Mouse (Mus musculus) frontal cortex, postnatal 36 days (tissue): ENCODE data around the gene 1110025L11Rik.
"Not testable (repeated sequence)": the region's sequence is repeated elsewhere in the genome, so short reads cannot be mapped to it uniquely, and the experiment has no call there.

Experiments
- DNase-seq, 2 experiments: peaks; one replicate each; pipeline ENCODE4 v3.0.0; 2022; ENCODE audit warnings: low spot score in 2 of 2

1110025L11Rik gene

GRCm38 (mm10) chr16:89063902-89064301 is at the start of gene 1110025L11Rik:
TSS of gene 1110025L11Rik (minus strand) at chr16:89064002.
- not testable (repeated sequence) for DNase-seq

GRCm38 (mm10) chr16:89071041-89071440 is 7.2 kb upstream of the 1110025L11Rik start:
- DNase-seq: not testable (repeated sequence)

GRCm38 (mm10) chr16:89047783-89048182 is 16.0 kb downstream of the 1110025L11Rik start, which contains the start of gene Krtap6-5:
TSS of gene Krtap6-5 (minus strand) at chr16:89047883.
- DNase-seq: no peak

- DNase-seq: not testable (repeated sequence)
These were observed 22.4 kb downstream of the 1110025L11Rik start, which contains the start of gene Gm10228 for GRCm38 (mm10) chr16:89041372-89041771. TSS of gene Gm10228 (minus strand) at chr16:89041472.

GRCm38 (mm10) chr16:89031399-89031798 is 32.4 kb downstream of the 1110025L11Rik start, which contains the start of gene Krtap6-1:
TSS of gene Krtap6-1 (plus strand) at chr16:89031699.
- not testable (repeated sequence) for DNase-seq

- DNase-seq: not testable (repeated sequence)
These were observed 48.8 kb downstream of the 1110025L11Rik start, which contains the start of gene Gm10229 for GRCm38 (mm10) chr16:89014984-89015383. TSS of gene Gm10229 (plus strand) at chr16:89015284.

GRCm38 (mm10) chr16:89013973-89014372 is 49.8 kb downstream of the 1110025L11Rik start:
- DNase-seq: no peak
